Mouse (Mus musculus) 416B (cell line): ENCODE data around the gene Cep350.
"Not testable (repeated sequence)": the region's sequence is repeated elsewhere in the genome, so short reads cannot be mapped to it uniquely, and the experiment has no call there.

Source experiments
- DNase-seq: peaks from one replicate; pipeline ENCODE4 v3.0.0; 2011; ENCODE audit warnings: low read depth

Gene Cep350

DNA sequence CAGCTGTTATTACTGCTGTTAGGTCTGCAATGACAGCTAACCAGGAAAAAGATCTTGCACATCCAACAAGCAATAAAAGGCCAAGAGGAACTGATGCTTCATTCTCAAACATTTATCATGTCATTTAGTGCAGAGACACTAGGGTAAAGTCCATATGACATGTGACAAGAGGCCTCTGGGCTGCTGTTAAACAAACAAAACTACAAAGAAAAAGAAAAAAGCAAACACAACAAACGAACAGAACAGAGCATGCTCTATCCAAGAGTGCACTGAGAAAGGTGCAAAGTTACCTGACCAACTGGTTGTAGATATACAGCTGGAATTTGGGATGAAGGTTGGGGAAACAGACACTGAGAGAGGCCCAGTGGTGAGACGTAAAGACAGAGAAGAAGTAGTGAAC lies 86.2 kb downstream of the Cep350 start:
- no peak for DNase-seq

DNA sequence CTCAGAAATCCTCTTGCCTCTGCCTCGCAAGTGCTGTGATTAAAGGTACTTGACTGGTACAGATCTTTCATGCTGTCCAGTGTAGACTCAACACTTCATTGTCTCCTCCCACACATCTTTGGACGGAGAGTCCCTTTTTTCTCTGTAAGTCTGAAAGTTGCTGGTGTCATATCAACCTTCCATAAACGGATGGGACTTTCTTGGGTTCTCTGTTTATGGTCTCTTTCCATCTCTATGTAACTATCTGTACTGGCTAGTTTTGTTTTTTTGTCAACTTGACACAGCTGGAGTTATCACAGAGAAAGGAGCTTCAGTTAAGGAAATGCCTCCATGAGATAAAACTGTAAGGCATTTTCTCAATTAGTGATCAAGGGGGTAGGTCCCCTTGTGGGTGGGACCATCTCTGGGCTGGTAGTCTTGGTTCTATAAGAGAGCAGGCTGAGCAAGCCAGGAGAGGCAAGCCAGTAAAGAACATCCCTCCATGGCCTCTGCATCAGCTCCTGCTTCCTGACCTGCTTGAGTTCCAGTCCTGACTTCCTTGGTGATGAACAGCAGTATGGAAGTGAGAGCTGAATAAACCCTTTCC lies 90.3 kb downstream of the Cep350 start:
- DNase-seq = not testable (repeated sequence)

DNA sequence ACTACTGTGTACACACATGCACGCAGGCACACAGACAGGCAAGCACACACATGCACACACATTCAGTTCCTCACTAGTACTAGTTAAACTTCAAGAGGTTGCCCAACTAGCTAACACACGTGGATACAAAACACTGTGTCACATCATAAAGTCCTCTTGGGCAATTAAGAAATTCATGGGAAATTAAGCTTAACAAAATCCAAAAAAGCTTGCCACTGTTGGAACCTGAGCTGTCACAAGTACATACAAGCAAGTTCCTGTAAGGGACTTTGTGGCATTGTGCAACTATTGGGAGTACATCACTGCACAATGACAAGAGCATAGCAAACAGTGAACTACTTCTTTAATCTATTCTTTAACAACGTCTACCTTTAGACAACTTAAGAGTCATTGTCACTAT lies 93.5 kb downstream of the Cep350 start:
- peak; percentile 15 for DNase-seq

DNA sequence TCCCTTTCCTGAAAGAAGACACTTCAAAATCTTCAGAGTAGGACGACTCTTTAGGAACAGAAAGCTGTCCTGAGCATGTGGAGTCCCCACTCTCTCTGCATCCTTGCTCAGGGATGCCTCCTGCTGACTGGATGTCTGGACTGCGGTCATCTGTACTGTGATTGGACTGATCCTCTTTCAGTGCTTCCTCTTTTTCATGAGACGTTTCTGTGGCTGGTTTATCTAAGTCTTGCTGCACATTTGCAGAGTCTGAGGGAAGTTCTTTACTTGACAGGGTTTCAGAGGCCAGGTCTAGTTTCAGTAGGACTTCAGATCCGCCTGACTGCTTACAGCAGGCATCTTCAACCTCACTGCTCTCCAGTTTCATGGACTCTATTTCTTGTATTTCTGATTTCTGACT lies 110.1 kb downstream of the Cep350 start:
- DNase-seq = peak; percentile 73

DNA sequence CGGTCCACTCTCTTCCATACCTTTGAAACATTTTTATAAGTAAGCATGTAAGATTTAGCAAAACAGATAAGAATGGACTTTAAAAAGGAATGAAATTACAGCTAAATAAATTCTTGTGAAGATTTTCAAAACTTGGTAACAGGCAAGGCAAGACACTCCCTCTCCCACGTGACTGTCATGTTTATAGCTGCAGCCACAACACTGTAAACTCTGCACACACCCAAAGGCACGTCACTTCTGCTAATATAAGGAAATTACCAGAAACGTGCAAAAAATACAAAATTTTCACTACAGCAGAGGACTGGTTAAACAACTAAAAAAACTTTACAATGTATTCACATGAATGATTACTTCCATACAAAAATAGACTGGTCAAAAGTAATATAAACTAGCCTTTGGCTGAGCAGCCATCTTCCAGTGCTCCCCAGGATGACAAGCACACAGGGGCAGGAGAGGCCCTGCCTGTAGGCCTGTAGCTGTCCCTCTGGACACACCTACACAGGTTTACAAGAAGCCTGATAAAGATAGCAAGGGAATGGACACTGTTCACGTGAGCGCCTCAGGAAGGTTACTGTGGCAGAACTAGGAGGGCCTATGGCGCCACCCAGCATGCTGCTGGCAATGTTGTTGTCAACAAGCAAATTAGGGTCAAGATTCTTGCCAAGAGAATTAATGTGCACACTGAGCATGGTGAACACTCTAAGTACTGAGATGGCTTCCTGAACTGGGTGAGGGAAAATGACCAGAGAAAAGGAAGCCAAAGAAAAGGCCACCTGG lies 117.9 kb downstream of the Cep350 start:
- DNase-seq = no peak

DNA sequence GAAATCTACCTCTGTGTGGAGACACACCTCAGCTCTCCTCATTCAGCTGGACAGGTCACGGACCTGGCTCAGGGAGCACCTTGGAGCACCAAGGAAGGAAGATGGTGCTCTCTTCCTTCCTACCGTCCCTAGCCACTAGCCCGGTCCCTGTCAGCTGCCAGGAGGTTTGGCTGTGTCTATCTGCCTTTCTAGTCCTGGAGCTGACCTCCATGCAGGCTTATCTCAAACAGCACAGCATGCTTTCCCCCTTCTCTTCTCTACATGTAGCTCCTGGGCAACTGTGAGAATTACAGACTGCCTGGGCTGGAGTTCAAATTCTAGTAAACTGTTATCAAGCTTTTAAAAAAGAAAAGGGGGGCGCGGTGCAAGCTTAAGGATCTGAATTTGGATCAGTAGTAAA lies 120.0 kb downstream of the Cep350 start:
- DNase-seq = no peak

DNA sequence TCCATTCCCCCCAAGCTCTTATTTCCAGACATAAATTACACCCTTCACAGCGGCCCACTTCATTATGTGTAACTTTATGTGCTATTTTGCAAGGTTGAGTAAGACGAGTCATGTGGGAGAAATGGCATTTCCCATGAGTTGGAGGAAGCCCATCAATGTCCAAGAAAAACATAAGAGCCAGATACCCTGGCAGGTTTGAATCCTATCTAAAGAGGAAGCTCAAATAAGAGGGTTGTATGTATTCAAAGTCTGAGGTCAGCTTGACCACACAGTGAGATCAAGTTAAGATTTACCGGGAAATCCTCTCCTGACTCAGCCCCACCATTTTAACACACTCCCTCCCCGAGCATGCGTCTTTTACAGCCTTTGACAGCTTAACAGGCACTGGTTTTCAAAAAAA lies 128.8 kb downstream of the Cep350 start:
- peak; percentile 88 for DNase-seq

DNA sequence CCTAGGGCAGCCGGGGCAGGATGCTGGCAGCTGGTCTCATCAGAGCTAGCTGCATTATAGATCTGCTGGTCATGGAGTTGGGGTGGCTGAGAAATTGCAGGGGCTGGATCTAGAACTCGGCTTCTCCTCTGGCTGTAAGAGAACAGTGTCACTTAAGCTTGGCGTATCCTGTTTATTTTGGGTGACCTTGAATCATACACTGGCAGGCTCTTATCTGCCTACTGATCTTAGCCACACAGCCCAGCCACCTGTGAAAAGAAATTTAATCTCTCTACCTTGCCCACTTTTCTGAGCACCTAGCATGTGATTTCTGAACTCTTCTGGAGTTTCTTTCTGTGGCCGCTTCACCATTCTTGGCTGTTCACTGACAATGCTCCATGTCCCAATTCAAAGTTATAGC lies 129.5 kb downstream of the Cep350 start:
- DNase-seq = peak; percentile 42

DNA sequence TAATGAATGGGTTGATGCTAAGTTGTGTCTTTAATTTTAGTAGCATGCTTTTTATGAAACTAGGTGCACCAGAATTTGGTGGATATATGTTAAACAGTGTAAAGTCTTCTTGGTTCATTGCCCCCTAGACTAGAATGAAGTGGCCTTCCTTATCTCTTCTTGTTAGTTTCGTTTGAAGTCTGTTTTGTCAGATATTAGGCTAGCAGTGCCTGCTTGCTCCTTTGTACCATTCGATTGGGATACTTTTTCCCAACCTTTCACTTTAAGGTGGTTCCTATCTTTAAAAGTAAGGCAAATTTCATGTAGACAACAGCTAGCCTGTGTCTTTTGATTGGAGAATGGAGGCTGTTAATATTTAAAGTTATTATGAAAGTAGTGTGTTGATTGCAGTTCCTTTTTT lies 137.4 kb downstream of the Cep350 start:
- DNase-seq = no peak

DNA sequence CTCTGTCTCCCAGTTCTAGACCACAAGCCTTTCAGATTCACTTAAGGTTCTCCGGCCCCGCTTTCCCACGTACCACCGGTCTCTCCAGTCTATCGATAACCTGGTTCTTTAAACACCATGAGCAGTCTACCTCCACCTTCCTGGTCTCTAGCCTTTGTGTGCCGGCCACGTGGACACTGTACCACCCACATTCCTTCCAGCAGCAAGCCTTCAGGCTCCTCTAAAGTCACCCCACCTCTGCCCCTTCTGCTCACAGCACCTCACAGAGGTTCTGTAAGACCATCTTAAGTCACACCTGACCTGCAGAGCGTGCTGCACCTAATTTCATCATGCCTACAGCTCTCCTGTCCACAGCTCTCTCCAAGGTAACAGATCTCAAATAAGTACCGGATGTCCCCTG lies 139.4 kb downstream of the Cep350 start:
- DNase-seq = no peak

DNA sequence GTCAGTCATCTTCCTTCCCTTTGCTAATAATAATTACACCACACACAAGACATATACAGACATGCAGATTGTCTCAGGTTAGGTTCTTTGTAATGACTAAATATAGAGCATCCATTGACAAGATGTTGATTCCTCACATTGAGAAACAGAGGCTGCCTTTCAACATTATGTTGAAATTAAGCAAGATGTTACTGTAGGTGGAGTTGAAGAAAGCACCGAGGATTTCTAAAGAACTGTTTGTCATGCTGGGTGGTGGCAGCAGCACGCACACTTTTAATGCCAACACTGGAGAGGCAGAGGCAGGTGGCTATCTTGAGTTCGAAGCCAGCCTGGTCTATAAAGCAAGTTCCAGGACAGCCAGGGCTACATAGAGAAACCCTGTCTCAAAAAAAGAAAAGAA lies 141.1 kb downstream of the Cep350 start:
- DNase-seq = no peak

DNA sequence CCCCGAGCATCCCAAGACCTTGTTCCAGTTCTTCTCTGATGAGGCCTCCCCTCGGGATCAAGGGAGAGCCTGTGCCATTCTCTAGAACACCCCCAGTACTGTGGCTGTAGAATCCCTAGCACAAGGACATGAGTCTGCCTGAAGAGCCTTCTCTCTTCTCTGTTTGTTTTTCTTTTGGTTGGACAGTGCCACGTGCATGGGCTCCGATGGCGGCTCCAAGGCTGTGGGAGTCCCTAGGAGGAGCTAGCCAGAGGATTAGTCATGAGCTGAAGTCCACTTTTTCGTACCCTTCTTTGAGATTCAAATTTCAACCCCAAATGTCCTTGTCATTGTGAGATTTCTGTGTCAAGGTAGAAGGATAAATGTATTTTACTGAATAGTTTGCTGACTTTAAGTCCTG lies 142.2 kb downstream of the Cep350 start:
- DNase-seq = no peak

DNA sequence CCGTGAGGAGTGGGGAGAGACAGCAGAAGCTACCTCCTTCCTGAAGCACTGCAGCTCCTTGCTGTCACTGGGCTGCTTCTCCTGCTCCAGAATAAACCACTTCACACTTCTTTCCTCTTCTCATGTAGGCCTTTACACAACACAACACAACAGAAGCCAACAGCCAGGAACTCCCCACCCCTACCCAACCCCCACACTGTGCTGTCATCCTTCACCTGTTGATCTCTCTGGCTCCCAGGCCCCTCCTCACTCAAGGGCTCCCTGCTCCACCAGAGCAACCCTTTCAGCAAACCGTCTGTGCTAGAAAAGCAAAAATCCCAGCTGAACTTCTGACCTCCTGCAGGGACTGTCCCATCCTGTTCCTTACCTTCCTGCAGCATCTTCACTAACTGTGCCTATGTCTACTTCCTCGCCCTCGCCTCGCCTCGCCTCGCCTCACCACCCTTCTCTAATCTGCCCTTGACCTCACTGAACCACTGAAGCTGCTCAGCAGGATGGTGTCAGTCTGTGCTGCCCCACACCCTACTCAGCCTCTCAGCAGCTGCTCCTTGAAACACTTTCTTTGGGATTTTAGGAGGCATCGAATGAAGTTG lies 145.3 kb downstream of the Cep350 start:
- DNase-seq = no peak

DNA sequence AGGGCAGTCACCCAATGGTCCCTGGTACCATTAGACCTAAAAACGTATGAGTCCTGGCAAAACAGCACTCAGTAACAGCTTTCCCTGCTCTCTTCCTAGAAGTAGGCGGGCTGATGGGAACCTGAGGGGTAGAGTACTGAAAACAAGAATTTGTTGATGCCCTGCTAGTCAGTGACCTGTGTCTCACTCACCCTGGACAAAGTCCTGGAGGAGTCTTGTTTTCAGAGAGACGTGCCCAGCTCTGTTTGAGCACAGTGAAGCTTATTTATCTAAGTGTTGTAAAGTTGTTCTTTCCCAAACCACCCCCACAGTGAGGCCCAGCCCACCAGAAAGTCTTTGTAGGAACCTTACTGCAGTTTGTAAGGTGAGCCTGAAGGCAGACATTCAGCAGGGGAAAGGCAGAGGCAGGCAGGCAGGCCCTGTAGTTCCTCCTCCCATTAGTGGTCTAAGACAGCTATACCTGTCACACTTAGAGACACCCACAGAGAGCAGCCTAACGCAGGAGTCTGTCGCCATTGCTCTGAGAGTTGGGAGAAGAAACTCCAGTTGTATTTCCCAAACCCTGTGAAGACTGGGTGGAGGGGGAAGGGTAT lies 146.2 kb downstream of the Cep350 start:
- no peak for DNase-seq

DNA sequence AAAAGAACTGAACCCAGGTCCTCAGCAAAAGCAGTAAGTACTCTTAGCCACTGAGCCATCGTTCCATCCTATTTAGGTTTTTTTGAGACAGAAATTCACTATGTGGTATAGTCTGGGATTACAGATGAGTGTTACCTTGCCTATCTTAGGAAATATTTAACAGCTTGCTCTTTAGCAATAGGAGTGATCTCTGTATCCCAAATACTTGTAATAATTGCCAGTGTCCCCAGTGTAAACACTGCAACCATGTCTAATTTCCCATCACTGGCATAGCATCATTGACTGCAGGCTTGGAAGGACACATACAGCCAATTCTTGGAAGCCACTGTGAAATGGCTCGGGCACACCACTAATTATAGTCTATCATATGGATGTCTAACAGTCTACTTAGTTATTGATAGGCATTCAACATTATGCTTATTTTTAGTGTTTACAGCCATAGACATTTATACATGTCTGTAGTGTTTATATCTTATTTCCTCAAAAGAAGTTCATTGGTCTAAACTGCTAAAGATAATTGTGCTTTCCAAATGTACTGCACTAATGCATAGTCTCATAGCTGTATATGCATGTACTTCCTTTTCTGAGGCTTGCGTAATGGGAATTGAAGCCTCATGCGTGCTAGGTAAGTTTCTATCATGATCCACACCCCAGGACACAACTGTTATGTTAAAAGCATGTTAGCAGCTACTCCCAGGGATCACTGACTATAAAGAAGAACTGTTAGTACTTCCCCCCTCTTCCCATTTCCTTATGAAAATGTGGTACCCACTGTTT lies 146.9 kb downstream of the Cep350 start:
- no peak for DNase-seq

DNA sequence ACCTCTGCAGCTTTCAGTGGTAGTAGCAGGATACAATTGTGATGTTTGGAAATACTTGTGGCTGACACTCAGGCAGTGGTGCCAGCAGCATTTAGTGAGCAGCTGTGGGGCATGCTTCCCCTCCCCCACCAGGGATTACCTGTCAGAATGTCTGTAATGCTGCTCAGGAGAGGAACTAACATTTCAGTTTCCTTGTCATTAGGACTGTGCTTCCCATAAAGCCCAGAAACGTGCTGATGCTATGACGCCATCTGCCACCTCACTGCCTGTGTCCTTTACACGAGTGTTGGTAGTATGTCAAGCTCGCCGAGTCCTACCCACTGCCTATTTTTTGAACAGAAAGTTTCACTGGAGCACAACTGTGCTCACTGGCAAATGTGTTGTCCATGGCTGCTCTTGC lies 152.4 kb downstream of the Cep350 start:
- no peak for DNase-seq

DNA sequence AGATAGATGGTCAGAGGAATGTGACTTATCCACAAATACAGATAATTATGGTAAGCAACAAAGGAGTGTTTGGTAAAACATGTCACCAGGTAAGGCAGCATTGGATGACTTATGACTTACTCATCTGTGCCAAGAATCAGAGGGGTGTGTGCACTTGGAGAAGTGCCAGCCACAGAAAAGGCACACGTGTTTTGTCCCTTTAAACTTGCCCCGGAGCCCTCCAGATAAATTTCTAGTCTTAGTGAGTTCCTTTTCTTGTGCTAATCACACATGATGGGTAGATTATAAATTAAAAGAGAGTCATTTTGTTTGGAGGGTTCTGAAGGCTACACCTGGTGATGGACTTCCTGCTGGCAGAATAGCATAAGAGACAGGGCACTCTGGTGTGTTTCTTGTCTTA lies 156.9 kb downstream of the Cep350 start:
- DNase-seq = no peak

DNA sequence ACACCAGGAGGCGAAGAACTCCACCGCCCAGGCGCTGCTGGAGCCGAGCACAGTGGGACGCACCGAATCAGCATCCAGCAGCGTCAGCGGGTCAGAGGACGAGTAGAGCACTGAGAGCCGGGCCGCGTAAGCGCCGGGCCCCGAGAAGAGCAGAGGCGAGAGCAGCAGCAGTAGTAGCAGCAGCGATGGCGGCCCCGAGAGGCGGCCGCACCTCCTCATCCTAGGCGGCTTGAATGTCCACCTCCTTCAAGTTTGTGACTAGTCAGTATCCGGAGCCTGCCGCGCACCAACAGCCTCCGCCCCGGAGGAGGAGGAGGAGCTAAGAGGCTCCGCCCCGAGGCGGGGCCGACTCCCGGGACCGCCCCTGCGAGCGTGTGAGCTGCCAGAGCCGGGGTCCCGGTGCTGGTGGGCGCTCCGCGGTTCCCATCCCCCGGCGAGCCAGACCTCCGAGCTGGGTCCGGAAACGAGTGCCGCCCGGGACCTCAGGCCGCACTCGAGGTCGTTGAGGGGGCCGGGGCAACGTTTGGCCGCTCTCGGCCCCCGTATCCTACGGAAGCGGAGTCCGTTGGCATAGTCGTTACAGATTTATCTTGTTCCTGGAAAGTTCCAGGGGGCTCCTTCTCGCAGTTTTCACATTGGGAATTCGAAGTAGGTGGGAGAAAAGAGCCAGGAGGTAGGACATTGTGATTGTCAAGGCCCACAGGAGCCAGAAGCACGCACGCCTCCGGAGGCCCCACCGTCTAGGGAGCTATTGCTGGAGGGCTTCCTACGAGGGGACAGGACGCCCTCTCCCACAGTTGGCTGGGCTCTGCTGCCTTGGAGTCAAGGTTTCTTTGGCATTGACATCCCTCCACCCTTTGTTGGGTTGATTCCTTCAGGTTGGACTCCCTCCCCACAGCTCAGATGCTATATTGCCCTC lies 160.2 kb downstream of the Cep350 start, which contains the start of gene Qsox1:
Qsox1 (minus strand) TSS at position 309 of the 919 bp plus-strand sequence.
- DNase-seq = peak; percentile 86

DNA sequence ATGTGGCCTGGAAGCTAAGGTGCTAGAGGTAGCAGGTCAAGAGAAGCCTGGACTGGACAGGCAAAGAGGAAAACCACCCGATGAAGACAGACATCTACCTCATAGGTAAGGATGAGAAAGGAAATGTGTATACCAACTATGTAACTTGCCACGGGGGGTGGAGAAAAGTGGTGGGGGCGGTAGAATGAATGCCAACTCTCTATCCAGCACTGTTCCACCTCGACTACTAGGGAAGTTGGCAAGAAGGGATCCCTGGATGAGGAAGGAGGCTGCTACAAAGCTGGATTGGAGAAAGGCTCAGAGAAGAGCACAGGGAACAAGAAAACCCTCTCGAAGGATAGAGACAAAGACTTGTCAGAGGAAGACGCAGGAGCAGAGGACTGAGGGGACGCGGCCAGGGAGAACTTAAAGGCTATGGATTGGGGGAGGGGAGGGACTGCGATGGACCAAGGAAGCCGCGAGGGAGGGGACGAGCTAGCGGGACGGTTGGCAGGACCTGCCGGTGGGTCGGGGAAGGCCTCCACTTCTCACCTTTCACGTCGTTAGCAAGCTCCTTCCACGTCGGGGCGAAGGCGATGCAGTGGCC lies 161.0 kb downstream of the Cep350 start:
- no peak for DNase-seq

DNA sequence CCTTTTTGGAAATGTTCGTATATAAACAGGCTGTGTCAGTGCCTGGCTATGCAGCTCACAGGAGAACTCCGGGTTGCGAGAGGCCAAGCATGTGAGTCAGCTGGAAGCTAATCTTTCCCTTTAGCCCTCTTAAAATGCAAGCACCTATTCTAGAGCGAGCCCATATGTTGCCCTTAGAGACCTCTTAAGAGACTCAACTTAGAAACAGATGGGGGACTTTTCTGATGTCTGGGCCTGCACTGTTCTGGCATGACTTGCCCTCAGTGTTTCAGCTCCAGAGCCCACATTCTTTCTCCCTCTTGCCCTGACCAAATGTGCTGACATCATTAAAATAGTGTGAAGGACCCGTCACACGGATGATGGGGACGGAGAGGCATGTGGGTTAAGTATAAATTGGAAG lies 162.4 kb downstream of the Cep350 start:
- peak; percentile 23 for DNase-seq
